Mouse (Mus musculus) adrenal gland, postnatal 0 days (tissue): ENCODE measurements around the gene Olfr548-ps1. TPM values are rescaled to one million over a fixed set of nuclear protein-coding genes. Genes with fewer than 3 reads are reported as not detected.

Source experiments
- polyA plus RNA-seq: library from polyadenylated mRNA; unstranded; fragments of >200 nt; fragmentation: Nextera tagmentation; extraction: Ambion mirVana; gene quantifications from 2 replicates; pipeline ENCODE4 v1.2.1, GENCODE M21; 2015

Olfr548-ps1 gene
- not detected in 2 replicates for polyA plus RNA-seq

DNA sequence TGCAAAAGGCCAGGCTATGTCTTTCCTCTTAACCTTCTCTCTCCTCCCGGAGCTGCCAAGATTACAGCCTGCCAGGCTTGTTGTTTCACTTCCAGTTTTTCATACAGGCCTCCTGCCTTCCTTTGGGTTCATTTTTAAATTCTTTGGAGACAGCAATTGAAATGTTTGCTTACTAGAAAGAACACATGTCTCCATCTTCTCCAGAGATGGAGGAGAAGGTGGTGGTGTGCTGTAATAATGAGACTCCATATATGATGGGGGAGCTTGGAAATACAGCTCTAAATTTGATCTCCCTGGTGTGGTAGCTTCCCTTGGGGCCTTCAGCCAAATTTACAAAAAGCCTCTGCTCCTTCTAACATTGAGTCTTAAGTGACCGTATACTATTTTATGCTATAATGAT is at the start of gene Olfr548-ps1:
Gene Olfr548-ps1 (plus strand): TSS at position 301 of the 400 bp plus-strand sequence.

DNA sequence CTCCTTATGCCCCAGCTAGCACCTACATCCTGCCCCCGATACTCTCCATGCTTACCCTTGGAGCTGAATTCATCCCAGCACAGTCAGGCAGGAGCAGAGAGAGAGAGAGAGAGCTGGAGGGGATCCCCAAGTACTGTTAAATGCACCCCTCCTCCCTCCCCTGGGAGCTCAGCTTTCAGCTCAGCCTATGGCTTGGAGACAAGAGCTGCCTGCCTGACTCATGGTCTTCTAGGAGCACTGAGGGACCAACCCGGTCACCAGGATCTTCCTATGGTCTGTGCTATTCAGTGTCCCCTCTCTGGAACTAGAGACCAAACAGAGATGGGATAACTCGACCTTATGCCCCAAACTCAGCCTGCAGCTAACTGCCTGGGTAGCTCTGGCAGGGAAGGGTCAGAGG is 41.2 kb upstream of the Olfr548-ps1 start, which contains the start of gene Olfr545:
Gene Olfr545 (minus strand): TSS at position 101 of the 400 bp plus-strand sequence.

DNA sequence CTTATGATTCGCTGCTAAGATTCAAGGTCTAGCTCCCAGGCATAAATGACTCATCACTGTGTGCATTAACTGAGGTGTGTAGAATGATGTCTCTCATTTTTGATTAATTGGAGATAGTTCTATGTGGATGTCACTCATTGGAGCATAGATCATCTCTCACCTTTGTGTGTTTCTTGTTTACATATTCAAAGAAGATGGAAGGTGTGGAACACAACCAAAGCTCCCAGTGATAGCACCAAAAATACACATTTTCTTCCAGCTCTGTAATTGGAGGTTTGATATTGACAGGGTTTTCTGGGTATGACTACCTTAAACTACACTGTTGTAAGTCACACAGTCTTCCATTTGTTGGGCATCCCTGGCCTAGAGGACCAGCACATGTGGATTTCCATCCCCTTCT is 6.2 kb upstream of the Olfr548-ps1 start, which contains the start of gene Olfr547:
Gene Olfr547 (plus strand): TSS at position 301 of the 400 bp plus-strand sequence.

DNA sequence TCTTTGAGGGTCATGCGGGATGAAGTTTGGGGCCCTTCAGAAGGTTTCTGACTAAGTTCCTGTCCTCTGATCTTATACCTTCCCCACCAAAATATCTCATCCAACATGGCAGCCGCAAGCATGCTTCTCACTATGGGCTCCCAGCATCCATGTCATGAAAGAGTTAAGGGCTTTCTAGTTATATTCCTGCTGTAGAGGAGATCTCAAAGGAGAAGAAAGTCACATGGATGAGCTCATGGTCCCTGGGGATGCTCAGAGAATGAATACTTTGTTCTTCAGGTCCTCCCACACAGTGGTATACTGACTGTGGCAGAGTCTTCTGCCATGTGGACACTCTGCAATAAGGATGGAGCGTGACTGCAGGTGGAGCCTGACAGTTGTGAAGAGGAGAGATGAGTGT is 8.9 kb downstream of the Olfr548-ps1 start, which contains the start of gene Olfr549:
Gene Olfr549 (plus strand): TSS at position 301 of the 400 bp plus-strand sequence.

DNA sequence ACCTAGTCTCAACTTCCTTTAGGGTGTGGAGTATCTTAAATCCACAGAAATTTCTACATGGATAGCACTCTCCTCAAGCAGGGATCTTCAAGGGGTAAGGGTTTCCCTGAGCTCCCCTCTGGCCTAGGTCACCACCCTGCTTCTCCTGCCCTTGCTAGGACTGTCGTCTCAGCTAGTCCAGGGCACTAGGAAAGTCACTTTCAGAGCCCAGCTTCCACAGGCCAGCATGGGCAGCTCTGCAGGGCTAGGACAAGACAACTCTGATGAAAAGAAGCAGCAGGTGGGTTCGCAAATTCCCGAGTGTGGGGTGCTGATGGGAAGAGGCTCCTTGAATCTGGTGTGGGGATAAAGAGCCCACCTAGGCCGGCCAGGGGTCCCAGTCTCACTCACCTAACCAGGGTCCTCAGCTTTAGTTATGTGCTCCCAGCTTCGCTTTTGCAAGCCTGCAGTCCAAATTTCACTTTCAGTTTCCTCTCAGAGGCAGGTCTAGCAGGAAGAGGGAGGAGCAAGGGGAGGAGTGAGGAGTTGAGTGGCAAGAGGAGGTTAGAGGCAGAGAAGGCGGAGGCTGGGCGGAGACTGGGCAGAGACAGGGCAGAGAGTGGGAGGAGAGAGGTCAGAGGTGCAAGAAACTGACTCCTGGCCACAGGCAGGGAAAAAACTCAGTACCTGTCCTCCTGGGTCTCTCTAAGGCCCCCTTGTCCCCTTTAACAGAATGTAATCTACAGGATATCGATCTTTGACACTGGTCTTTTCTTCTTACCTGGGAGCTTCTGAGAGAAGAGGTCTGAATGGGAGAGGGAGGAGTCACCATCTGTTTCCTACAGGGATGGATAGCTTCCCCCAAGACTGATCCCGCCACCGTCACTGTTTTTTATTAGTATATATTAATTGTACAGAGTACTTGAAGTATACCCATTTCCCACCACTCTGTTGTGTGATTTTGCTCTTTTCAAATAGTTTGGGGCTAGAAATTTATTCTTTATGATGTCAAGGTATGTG is 24.6 kb downstream of the Olfr548-ps1 start, which contains the start of gene Trim21:
Gene Trim21 (minus strand): TSS at position 488 of the 999 bp plus-strand sequence.

DNA sequence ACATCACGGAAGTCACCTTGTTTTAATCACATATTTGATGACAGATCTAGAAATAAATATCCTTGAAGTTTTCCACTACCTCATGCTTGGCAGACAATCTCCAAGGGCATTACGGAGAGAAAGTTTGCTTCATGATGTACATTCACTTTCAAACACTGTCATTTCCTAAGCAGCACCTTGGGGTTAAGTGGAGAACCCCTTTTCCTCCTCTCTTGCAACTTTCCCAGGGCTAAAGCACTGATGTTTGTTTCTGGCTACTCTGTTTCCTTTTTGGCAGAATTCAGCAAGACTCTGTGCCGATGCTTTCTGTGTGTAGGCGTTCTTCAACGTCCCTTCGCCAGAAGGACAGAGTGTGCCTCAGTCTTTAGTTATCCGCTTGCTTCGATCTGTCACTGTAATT is 30.4 kb downstream of the Olfr548-ps1 start, which contains the start of gene Olfr550:
Gene Olfr550 (plus strand): TSS at position 301 of the 400 bp plus-strand sequence.

DNA sequence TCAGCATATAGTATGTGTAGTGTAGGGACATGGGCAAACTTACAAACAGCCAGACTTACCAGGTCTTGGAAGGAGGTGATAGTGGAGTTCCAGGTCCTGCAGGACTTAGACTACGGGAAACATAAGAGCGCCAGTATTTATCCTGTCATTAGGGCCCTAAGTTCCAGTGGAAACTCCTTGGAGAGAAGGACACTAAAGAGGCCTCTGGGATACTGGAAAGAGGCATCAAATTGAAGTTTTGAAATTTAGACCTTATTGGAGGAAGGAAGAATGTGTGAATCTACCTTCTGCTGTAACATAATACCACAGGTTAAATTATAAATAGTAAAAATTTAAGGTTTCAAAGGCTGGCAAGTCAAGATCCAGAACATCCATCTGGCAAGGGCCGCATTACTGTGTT is 51.1 kb downstream of the Olfr548-ps1 start, which contains the start of gene Olfr551:
Gene Olfr551 (minus strand): TSS at position 101 of the 400 bp plus-strand sequence.

Other genes with a start within 250 kb of the Olfr548-ps1 start
- 43.2 and 47.8 TPM in 2 replicates for gene Rrm1, start 99.2 kb upstream of the Olfr548-ps1 start, polyA plus RNA-seq
- gene Olfr543, start 59.2 kb upstream of the Olfr548-ps1 start, polyA plus RNA-seq = not detected in 2 replicates
- 0.08 TPM in 1 of 2 replicates, not detected in the other for gene Olfr544, start 52.6 kb upstream of the Olfr548-ps1 start, polyA plus RNA-seq
- not detected in 2 replicates for gene Olfr545, start 41.3 kb upstream of the Olfr548-ps1 start, polyA plus RNA-seq
- not detected in 2 replicates for gene Olfr547, start 6.1 kb upstream of the Olfr548-ps1 start, polyA plus RNA-seq
- gene Olfr549, start 9.0 kb downstream of the Olfr548-ps1 start, polyA plus RNA-seq = not detected in 2 replicates
- 0.90 and 1.3 TPM in 2 replicates for gene Trim21, start 24.6 kb downstream of the Olfr548-ps1 start, polyA plus RNA-seq
- not detected in 2 replicates for gene Olfr550, start 30.5 kb downstream of the Olfr548-ps1 start, polyA plus RNA-seq
- not detected in 2 replicates for gene Olfr551, start 51.0 kb downstream of the Olfr548-ps1 start, polyA plus RNA-seq
- gene Olfr552, start 56.9 kb downstream of the Olfr548-ps1 start, polyA plus RNA-seq = not detected in 2 replicates
- not detected in 2 replicates for gene Olfr553, start 77.3 kb downstream of the Olfr548-ps1 start, polyA plus RNA-seq
- gene Olfr554, start 97.5 kb downstream of the Olfr548-ps1 start, polyA plus RNA-seq = not detected in 2 replicates
- gene Olfr555, start 117.9 kb downstream of the Olfr548-ps1 start, polyA plus RNA-seq = not detected in 2 replicates
- gene Olfr556, start 124.0 kb downstream of the Olfr548-ps1 start, polyA plus RNA-seq = not detected in 2 replicates
- gene Trim68, start 146.4 kb downstream of the Olfr548-ps1 start, polyA plus RNA-seq = 9.6 and 9.9 TPM in 2 replicates
- gene Olfr557, start 155.0 kb downstream of the Olfr548-ps1 start, polyA plus RNA-seq = not detected in 2 replicates
- 0.25 and 0.54 TPM in 2 replicates for gene Olfr558, start 161.3 kb downstream of the Olfr548-ps1 start, polyA plus RNA-seq
- not detected in 2 replicates for gene Olfr33, start 178.2 kb downstream of the Olfr548-ps1 start, polyA plus RNA-seq
- gene Olfr559, start 186.6 kb downstream of the Olfr548-ps1 start, polyA plus RNA-seq = not detected in 2 replicates
- not detected in 2 replicates for gene Olfr560, start 218.5 kb downstream of the Olfr548-ps1 start, polyA plus RNA-seq
- 1.7 and 8.6 TPM in 2 replicates for gene Olfr78, start 218.6 kb downstream of the Olfr548-ps1 start, polyA plus RNA-seq
- not detected in 2 replicates for gene Olfr561, start 230.3 kb downstream of the Olfr548-ps1 start, polyA plus RNA-seq